Comparison of ENCODE assay signal across 1 mouse cellular context in the genomic region with DNA sequence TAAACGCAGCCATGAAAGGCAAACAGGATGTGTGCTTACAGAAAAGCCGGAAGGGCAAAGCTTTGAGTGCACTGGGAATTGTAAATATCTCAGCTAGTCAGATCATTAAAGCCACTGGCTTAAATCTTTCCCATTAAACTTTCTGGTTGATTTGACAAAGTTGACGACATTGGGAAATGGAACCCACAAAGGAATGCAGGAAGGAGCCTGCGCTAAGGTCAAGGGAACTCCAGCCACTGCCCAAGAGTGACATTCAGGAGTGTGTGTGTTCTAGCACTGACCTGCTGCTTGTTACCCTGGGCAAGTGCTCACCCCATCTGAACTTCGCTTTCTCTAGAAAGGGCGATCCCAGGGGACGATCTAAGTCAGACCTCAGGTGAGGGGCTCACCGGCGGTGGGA.
TF ChIP-seq lines count a peak whose summit lies in the region.

No protein-coding gene starts in this region.

TF ChIP-seq in MEL, 35 proteins besides CTCF, POLR2A, EP300 and RAD21:
- no peak for TF ChIP-seq JUND (IDR thresholded peaks at IDR 0.05; ENCODE audit: low read depth, low read length)
- no peak for TF ChIP-seq UBTF (IDR thresholded peaks at IDR 0.05; ENCODE audit: borderline replicate concordance, insufficient read depth, low read depth, low read length)
- no peak for TF ChIP-seq GATA1 (IDR thresholded peaks at IDR 0.05; ENCODE audit: low read depth, low read length)
- no peak for TF ChIP-seq MYC (IDR thresholded peaks at IDR 0.05; ENCODE audit: low read depth, low read length)
- no peak for TF ChIP-seq POLR2AphosphoS5 (IDR thresholded peaks at IDR 0.05; ENCODE audit: borderline replicate concordance, low read depth, low read length)
- TF ChIP-seq MAX (IDR thresholded peaks at IDR 0.05; ENCODE audit: low read length), result no peak
